Mouse (Mus musculus) cortical plate, adult 2 months (tissue): ENCODE data around the gene Zfand2b.
A peak's percentile ranks its signal among the peaks of the same experiment; 100 is the strongest.

Source experiments
- CTCF ChIP-seq: fragments of 200-500 bp; IDR thresholded peaks from 2 replicates; pipeline ENCODE4 v1.5.1; 2011; ENCODE audit warnings: mild to moderate bottlenecking, control low read depth, low read length; ENCODE audit not compliant: insufficient read depth; ENCODE audit errors: extremely low read depth
- POLR2A ChIP-seq: fragments of 200-500 bp; IDR thresholded peaks from 2 replicates; pipeline ENCODE4 v1.6.1; 2011; ENCODE audit warnings: mild to moderate bottlenecking, low read length, control low read depth; ENCODE audit not compliant: insufficient read depth; ENCODE audit errors: extremely low read depth

DNA sequence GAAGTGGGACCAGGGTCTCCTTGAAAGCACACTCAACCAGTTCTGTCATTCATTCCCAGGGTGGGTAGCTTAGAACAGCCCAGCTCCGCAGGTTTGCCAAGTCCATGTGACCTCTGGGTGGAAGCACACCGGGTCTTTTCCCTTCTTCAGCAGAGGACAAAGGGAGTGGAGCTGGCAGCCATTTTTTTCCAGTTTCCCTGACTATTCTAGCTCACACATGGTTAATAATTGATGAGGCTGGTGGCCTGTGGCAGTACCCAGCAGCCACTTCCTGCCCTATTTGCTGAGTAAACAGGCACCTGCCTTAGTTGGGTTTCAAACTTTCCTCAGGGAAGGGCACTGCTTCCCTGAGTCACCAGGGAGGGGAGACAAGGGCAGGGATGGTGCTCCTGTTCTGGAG is 46.0 kb downstream of the Zfand2b start:
- no peak for TF ChIP-seq CTCF
- 0 out of 2 replicates have a peak, but pooled peaks have one; percentile 7 for TF ChIP-seq POLR2A
